Mouse (Mus musculus) thymus, postnatal 25 days (tissue): Measurements from ENCODE around the gene Pik3r4.

Experiments used
- DNase-seq: peaks from one replicate; pipeline ENCODE4 v3.0.0; 2022

Gene Pik3r4

DNA sequence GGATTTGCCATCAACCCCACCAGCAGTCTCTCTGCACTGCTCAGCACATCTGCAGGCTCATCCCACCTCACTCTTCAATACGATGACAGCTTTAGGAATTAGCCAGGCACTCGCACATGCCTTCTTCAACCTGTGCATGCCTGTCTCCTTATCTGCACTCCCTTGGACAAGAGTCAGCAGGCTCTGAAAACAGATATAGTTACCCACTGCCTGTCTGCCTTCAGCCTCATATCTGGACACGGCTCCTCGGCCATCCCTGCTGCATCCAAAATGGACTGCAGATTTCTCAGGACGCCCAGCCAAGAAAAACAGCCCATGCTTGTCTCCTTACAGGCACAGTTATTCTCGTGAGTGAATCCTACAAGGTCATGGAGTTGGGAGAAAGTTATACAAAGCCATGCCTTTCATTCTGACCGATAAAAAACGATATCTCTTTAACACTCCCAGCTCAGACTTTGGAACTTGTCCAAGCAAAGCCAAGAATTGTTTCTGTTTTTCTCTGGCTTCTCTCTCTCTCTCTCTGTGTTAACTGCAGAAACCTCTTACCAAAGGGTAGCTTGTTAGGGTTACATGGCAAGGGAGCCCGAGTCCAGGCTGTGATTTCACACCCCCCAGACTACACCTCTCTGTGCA lies 55.1 kb downstream of the Pik3r4 start:
- DNase-seq = no peak

DNA sequence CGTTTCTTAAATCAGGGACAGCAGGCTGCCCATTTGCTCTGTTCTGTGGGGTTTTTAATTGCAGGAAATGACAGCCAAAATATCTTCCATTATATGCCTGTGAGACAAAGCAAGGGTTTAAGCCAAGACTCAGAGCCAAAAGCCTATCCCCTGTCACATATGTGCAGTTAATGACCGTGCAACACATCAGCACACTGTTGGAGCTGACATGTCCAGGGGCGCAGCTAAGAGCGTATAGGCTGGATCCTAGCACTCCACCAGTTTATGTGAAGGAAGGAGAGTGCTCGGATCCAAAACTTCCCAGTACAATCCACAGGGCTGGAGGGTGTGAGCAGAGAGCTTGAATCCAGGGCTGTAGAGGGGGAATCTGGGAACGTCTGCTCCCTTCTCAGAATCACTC lies 57.9 kb downstream of the Pik3r4 start:
- no peak for DNase-seq

DNA sequence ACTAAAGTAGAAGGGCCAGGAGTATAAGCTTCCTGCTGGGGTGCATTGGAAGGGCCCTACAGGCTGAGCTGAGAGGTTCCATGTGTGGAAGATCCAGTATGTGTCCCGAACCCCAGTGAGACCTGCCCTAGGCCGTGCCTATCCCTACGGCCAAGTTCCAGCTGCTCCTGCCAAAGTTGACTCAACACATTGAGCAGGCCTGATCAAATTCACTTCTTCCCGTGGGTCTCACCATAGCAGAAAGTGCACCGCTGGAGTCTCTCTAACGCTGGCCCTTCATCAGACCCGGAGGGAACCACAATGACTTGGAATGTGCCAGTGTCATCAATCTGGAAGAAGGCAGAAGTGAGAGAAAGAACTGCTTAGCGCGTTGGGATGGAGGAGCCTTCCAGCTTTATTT lies 59.2 kb downstream of the Pik3r4 start:
- DNase-seq = no peak

DNA sequence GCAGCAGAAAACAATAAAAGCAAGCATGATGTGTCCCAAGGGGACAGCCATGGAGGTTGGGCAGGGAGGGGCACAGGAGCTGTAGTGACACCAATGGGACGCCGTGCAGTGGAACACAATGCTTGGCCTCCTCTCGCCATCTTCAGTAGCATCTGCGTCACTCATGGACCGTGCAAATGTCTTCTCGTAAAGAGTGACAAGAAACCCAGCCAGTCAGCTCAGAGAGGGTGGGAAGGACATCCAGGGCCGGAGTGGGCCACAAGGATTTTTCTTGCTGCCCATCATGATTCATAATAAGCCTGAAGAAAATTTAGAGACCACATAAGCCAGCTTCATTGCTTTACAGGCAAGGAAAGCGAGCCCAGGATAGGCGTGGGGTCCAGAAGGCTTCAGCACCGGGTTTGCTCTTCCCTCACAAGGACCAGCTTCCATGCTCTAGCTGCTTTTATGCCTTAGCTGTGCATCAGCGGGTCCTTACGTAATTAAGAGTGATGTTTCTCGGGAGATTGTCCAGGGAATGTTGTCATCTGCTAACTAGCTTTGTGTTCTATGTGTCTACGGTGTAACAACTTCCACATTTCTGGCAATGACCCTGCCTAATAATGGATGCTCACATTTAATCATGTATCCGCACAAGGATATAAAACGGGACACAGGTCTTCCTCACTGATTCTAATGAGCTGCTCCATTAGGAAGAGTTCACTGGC lies 61.6 kb downstream of the Pik3r4 start:
- no peak for DNase-seq

DNA sequence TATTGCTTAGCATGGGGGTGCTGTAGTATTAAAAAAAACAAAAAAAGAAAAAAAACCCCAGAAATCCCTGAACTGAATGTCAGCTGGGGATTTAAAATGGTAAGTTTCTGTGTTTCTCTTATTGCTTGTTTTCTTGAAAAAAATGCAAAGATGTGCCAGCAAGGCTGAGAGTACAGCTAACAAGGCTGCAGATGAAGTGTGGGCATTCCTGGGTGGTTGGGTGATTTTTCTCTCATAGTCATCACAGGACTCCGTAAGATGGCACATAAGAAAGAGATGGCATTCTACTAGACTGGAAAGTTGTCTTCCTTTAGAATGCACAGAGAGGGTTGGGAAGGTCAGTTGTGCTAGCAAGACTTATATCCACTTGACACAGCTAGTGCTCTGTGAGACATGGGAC lies 62.2 kb downstream of the Pik3r4 start:
- no peak for DNase-seq

DNA sequence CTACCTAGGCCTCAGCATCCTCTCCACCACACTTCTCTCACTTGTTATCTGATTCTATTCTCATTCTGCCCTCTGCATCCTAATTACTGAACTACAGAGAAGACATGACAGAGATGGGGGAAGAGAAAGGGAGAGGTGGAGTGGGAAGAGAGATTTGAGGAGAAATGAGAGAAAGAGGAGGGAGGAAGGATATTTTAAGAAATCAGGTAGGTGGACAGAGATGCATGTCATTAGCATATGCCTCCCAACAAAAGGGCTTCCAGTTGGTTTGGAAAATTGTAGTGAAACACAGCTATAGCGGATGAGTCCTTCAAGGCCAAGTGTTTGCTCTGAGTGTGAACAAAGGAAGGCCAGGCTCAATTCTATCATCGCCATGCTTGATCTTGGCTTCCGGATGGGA lies 69.3 kb downstream of the Pik3r4 start:
- DNase-seq = no peak

DNA sequence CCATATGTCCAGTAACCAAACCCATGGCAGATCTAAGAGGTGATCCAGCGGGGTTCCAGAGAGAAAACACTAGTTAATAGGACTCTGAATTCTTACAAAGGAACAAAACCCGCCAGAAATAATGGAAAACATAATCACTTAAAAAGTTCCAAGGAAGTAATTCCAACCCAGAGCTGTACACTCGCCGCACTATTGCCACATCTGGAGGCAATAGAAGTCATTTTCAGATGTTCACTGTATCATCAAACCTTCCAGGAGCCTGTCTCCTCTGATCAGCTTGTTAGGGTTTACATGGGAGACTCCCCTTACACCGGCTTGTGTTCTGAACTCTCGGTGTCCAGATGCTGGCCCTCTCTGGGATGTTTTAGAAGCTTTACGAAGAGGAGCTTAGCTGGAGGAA lies 76.6 kb downstream of the Pik3r4 start:
- no peak for DNase-seq

DNA sequence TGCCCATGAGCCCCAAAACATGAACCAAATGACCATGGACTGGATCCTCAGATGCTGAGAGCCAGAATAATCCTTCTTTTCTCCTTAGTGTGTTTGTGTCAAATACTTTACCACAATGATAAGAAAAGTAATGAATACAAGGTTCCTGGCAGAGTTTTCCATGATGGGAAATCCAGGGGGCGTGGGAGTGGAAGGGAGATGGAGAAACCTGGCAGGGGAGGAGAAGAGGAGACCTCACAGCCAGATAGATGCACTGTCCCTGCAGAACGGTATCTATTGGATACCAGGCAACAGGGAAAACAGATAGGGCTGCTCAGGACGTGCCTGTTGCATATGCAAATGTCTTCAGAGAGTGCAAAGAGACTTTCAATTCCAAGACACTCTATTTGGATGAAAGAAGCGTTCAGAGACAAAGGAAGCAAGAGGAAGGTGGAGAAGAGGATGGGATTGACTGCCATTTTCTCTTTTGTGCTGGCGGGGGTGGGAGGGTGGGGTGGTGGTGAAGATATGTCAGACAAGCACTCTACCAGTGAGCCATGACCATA lies 77.1 kb downstream of the Pik3r4 start:
- DNase-seq = no peak

DNA sequence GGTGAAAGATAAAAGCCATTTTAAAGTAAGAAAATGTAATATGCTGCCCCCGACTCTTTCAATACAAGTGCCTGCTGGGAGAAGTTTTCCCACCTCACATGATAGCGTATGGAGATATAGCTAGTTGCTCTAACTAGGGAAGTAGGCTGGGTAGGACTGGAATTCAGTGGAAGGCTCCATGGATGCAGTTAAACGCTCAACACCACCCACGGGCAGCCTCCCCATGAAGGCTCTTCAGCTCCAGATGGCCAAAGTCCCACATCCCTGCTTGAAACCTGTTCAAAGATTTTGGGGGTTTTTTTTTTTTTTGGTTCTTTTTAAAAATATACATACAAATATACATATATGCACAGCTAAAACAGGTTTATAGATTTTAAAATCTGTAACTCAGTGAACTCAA lies 77.7 kb downstream of the Pik3r4 start:
- no peak for DNase-seq

DNA sequence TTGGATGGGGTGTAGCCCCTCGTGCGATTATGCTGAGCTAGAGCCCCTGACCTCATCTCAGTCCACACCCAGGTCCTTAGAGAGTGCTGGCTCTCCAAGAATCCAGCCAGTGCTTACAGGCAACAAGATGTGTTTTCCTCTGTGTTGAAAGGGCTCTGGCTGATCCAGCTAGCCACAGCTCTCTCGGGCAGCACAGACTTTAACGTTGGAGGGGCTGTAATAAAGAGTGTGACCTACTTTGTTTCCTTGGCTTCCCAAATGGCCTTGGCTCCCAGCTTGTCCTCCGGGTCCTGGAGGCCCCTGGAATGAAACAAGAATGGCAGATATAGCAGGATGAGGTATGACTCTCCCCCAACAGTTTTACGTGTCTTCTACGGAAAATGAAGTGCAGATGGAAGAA lies 89.2 kb downstream of the Pik3r4 start:
- DNase-seq = no peak

DNA sequence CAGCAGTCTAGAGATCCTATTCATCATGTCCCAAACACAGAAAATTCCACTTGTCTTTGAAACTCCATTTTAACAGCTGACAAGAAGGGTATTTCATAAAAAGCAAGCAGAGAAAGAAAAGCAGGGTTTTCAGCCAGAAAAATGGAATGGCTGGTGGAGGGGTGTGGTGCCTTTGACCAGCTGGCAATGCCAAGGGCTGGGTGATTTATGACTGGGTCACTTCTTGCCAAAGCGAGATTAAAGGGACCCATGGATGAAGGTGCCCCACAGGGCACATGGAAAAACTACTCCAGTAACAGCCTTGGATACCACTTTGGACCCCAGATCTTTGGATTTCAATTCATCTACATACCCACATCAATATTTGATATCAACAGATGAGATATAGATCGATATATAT lies 91.9 kb downstream of the Pik3r4 start:
- no peak for DNase-seq

DNA sequence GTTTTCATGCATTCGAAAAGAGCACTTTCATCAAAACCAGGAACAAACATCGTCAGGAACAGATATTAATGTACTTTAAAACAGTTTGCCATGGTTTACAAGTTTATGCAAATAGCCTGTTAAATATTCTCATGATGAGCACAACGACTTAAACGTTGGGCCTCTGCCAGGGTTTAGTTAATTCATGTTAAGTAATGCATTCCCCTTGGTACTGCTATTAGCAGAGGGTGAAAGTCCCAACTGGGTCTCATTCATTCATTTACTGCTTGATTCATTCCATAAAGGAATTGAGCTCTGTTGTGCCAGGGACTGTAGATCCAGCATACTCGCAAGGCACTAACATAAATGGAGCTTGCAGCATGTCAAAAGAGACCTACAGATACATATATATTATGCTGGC lies 92.4 kb downstream of the Pik3r4 start:
- DNase-seq = no peak
